Mouse (Mus musculus) myocyte (in vitro differentiated cells): ENCODE measurements around the gene Acoxl. TPM values are rescaled to one million over a fixed set of nuclear protein-coding genes. Genes with fewer than 3 reads are reported as not detected.

Experiments
- H3K27me3 ChIP-seq: one replicate; pipeline ENCODE4 v1.6.1; 2011; ENCODE audit not compliant: control insufficient read depth, insufficient read depth, insufficient read length
- H3K36me3 ChIP-seq: one replicate; pipeline ENCODE4 v1.6.1; 2011; ENCODE audit not compliant: control insufficient read depth, insufficient read depth
- H3K4me2 ChIP-seq: one replicate; pipeline ENCODE4 v1.6.1; 2011; ENCODE audit warnings: low read depth, control low read depth
- H3K4me3 ChIP-seq: one replicate; pipeline ENCODE4 v1.5.1; 2011; ENCODE audit warnings: mild to moderate bottlenecking, control low read depth, moderate library complexity
- H3K79me2 ChIP-seq: one replicate; pipeline ENCODE4 v1.6.1; 2011; ENCODE audit not compliant: control insufficient read depth, insufficient read depth
- H3ac ChIP-seq: one replicate; pipeline ENCODE4 v1.6.1; 2011; ENCODE audit not compliant: control insufficient read depth, insufficient read length
- CEBPB ChIP-seq: IDR thresholded peaks from 2 replicates; pipeline ENCODE4 v1.6.1; 2011; ENCODE audit warnings: mild to moderate bottlenecking, moderate library complexity; ENCODE audit not compliant: poor library complexity, insufficient read depth, severe bottlenecking
- E2F4 ChIP-seq: IDR thresholded peaks from one replicate; pipeline ENCODE4 v1.6.1; 2011; ENCODE audit warnings: mild to moderate bottlenecking, control low read depth, moderate library complexity; ENCODE audit not compliant: insufficient read depth
- MAX ChIP-seq: IDR thresholded peaks from one replicate; pipeline ENCODE4 v1.6.1; 2011; ENCODE audit warnings: low read depth, mild to moderate bottlenecking, control low read depth
- MYOD1 ChIP-seq, 3 experiments: IDR thresholded peaks; one replicate each; pipeline ENCODE4 v1.6.1; 2011; ENCODE audit warnings: control low read depth in 2 of 3, low read depth in 2 of 3, mild to moderate bottlenecking in 2 of 3, moderate library complexity in 1 of 3; ENCODE audit not compliant: insufficient read length in 2 of 3, control insufficient read depth in 1 of 3
- MYOG ChIP-seq, 3 experiments: IDR thresholded peaks; one replicate each; pipeline ENCODE4 v1.6.1; 2011; ENCODE audit warnings: control low read depth in 2 of 3, low read depth in 2 of 3, mild to moderate bottlenecking in 2 of 3; ENCODE audit not compliant: insufficient read length in 2 of 3, control insufficient read depth in 1 of 3, insufficient read depth in 1 of 3
- POLR2A ChIP-seq: IDR thresholded peaks from one replicate; pipeline ENCODE4 v1.6.1; 2011; ENCODE audit warnings: low read depth, mild to moderate bottlenecking, control low read depth, moderate library complexity; ENCODE audit not compliant: insufficient read length
- POLR2AphosphoS2 ChIP-seq: IDR thresholded peaks from one replicate; pipeline ENCODE4 v1.6.1; 2011; ENCODE audit warnings: low read depth, control low read depth; ENCODE audit not compliant: insufficient read length
- REST ChIP-seq: IDR thresholded peaks from one replicate; pipeline ENCODE4 v1.6.1; 2011; ENCODE audit warnings: mild to moderate bottlenecking, control low read depth, moderate library complexity; ENCODE audit not compliant: insufficient read depth, insufficient read length
- SRF ChIP-seq: IDR thresholded peaks from one replicate; pipeline ENCODE4 v1.6.1; 2011; ENCODE audit warnings: low read depth; ENCODE audit not compliant: control insufficient read depth, insufficient read length
- TCF12 ChIP-seq: IDR thresholded peaks from one replicate; pipeline ENCODE4 v1.6.1; 2011; ENCODE audit warnings: mild to moderate bottlenecking, control low read depth; ENCODE audit not compliant: poor library complexity, insufficient read depth, severe bottlenecking
- TCF3 ChIP-seq: IDR thresholded peaks from one replicate; pipeline ENCODE4 v1.6.1; 2011; ENCODE audit warnings: low read depth, control low read depth; ENCODE audit not compliant: insufficient read length
- USF1 ChIP-seq: IDR thresholded peaks from one replicate; pipeline ENCODE4 v1.6.1; 2011; ENCODE audit warnings: low read depth, mild to moderate bottlenecking, control low read depth, moderate library complexity
- polyA plus RNA-seq: library from polyadenylated mRNA; unstranded; fragments of >200 nt; fragmentation: generic; extraction: Trizol; gene quantifications from one replicate; pipeline ENCODE4 v1.2.1, GENCODE M21; 2012; ENCODE audit warnings: missing spikeins

The Acoxl gene
- polyA plus RNA-seq, 1 experiment = 0.01 TPM

DNA sequence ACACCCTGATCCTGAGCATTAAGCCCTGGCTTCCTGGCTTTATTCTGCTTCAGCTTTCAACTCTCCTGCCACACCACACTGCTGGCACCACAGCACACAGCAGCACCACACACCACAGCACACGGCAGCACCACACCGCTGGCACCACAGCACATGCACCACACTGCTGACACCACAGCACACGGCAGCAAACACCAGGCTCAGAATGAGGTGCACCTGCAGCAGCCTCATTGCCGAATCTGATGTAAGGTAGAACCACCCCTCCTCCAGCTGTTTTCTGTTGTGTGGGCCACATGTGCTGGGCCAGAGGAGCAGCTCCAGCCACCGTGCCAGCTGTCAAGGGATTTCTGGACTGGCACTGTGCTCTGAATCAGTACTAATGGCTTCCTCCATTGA, 317.4 kb downstream of the Acoxl start:
- Histone ChIP-seq H3K4me2 (no peak overlapping the region), H3K36me3 (peaks cover 4% of the 10 kb centered on the region), H3K4me3 (no peak overlapping the region), H3K79me2 (no peaks in the 10 kb centered on the region), H3K27me3 (no peaks in the 10 kb centered on the region), H3ac (no peak overlapping the region)
- TF ChIP-seq MYOG (IDR thresholded peaks at IDR 0.05; ENCODE audit: control insufficient read depth in 1 of 3, insufficient read depth in 1 of 3, insufficient read length in 2 of 3, low read depth in 2 of 3) = peak in 2 of 3 experiments; percentile 3 to 26
- TF ChIP-seq REST = no peak

DNA sequence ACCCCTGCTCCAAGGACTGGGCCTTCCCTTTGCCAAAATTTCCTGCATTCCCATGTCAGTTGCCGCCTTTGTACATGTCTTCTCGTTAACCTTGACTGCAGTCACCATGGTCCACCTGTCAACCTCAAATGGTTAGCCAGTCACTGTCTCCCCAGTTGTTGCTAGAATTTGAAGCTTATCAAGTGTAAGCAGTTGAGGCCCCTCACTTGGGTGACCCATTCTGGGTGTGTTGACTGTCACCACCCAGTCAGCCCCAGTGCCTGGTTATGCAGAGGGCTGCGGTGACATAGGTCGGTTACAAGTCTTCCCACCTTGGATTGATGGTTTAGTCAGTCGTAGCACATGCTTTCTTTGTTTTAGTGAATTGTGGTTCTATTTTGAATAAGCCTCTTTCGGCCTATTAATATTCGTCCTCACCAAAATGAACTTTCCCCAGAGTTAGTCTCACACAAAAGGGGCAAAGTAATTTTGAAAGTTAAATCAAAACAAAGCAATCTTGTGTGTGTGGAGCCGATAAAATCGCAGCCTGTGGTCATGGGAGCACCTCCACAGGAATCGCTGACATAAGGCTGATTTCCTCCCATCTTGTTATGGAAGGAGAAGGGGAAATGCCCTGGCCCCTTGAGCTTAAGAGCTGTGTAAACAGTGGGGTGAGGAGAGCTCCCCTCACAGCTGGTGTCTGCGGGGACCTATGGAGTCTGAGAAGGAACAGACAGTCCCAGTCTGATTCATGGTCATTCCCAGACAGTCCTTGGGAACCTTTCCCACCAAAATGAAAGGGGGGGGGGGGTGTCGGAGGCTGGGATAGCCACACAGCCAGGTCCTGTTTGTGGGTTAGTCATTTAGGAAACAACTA, 318.1 kb downstream of the Acoxl start:
- Histone ChIP-seq H3K4me3 (no peak overlapping the region), H3K79me2 (no peaks in the 10 kb centered on the region), H3ac (no peak overlapping the region), H3K4me2 (peak overlapping the region; percentile 8), H3K27me3 (no peaks in the 10 kb centered on the region), H3K36me3 (peaks cover 4% of the 10 kb centered on the region)
- no peak for TF ChIP-seq POLR2AphosphoS2
- no peak for TF ChIP-seq CEBPB
- TF ChIP-seq MYOD1 (IDR thresholded peaks at IDR 0.05; ENCODE audit: control insufficient read depth in 1 of 3, insufficient read length in 2 of 3, low read depth in 2 of 3) = no peak
- no peak for TF ChIP-seq REST
- no peak for TF ChIP-seq MAX
- TF ChIP-seq SRF = no peak
- no peak for TF ChIP-seq TCF3
- no peak for TF ChIP-seq POLR2A
- no peak for TF ChIP-seq TCF12
- TF ChIP-seq MYOG (IDR thresholded peaks at IDR 0.05; ENCODE audit: control insufficient read depth in 1 of 3, insufficient read depth in 1 of 3, insufficient read length in 2 of 3, low read depth in 2 of 3) = no peak
- no peak for TF ChIP-seq USF1
- TF ChIP-seq E2F4 = no peak

DNA sequence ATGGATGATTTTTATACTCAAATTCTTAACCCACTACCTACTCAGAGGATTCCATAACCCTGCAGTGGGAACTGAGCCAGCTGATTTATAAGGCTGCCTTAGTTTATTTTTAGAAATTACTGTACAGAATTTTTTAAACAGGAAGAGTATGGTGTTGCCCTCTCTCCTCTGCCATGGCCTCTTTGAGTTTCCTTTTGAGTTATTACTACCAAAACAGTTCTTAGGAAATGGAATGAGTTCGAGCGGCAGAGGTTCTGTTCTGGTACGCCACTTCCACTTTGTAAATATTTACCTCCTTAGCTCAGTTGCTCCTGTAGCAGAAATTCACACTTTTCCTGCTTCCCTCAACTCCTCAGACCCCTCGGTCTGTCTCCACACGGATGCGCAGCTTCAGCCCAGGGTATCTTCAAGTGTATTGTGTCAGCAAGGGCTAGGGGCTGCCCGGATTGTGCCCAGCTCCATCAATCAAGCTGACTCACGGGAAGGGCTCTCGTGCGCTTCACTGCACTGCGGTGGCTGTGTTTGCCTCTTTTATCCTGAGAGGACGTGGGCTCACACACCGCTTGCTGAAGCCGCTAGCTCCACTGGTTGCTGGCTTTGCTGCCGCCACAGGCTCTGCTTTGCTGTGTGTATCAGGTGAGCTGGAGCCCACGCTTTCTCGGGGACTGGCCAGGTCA, 320.2 kb downstream of the Acoxl start:
- Histone ChIP-seq H3ac (no peak overlapping the region), H3K27me3 (no peaks in the 10 kb centered on the region), H3K4me2 (no peak overlapping the region), H3K36me3 (peaks cover 4% of the 10 kb centered on the region), H3K4me3 (no peak overlapping the region), H3K79me2 (no peaks in the 10 kb centered on the region)
- TF ChIP-seq CEBPB (no peak), REST (no peak), TCF3 (no peak), TCF12 (no peak), SRF (no peak), USF1 (no peak), POLR2AphosphoS2 (no peak), E2F4 (no peak), POLR2A (no peak), MYOG (IDR thresholded peaks at IDR 0.05; ENCODE audit: control insufficient read depth in 1 of 3, insufficient read depth in 1 of 3, insufficient read length in 2 of 3, low read depth in 2 of 3) (no peak)

DNA sequence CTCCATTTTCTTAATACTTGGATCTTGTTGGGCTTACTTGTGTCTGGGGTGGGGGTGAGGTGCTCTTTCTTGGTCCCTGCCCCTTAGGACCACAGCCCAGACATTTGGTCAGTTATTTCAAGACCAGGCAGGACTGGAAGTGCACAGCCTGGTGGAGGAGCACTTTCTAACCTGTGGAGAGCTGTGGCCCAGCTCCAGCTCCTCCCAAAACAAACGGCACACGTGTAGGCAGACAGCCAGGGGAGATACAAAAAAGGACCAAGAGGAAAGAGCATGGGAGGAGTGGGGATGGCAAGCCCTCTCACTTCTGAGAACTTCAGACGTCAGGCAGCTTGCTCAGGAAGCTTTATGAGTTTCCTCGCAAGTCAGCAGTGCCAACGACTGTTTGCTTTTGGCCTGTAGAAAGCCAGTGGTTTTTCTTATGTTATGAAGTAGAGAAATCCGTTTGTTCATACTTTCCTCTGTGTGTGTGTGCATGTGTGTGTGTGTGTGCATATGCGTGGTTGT, 321.0 kb downstream of the Acoxl start:
- no peak overlapping the region for H3ac ChIP-seq
- no peak overlapping the region for H3K4me2 ChIP-seq
- no peak overlapping the region for H3K4me3 ChIP-seq
- H3K36me3 ChIP-seq = peaks cover 4% of the 10 kb centered on the region
- no peaks in the 10 kb centered on the region for H3K27me3 ChIP-seq
- H3K79me2 ChIP-seq = no peaks in the 10 kb centered on the region
- TF ChIP-seq E2F4 (no peak), CEBPB (no peak), MAX (no peak), MYOD1 (IDR thresholded peaks at IDR 0.05; ENCODE audit: control insufficient read depth in 1 of 3, insufficient read length in 2 of 3, low read depth in 2 of 3) (no peak), POLR2AphosphoS2 (no peak)

DNA sequence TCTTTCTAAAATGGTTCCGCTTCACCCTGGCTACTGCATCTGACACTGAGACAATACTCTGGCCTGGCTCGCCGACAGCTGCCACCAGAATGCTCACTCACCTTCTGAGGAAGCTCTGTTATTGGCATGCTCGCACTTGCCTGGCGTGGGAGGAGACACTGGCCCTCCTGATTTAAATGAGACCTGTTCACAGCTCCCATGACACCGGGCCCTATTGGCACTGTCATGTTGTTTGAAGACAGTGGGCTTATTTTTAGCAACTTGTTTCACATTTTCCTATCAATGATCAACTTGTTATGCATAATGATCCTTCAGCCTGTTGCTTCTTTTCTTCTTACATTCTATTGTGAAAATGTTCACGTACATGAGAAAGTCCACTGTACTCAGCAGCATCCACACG, 324.5 kb downstream of the Acoxl start:
- H3K36me3 ChIP-seq = peaks cover 4% of the 10 kb centered on the region
- no peak overlapping the region for H3ac ChIP-seq
- no peaks in the 10 kb centered on the region for H3K27me3 ChIP-seq
- TF ChIP-seq SRF = no peak
- no peak overlapping the region for H3K4me3 ChIP-seq
- H3K4me2 ChIP-seq = no peak overlapping the region
- H3K79me2 ChIP-seq = no peaks in the 10 kb centered on the region
